Mouse (Mus musculus) urinary bladder, adult 2 months (tissue): ENCODE results near the gene Cpa5. TPM values are rescaled to one million over a fixed set of nuclear protein-coding genes. Genes with fewer than 3 reads are reported as not detected.

ENCODE experiments used
- DNase-seq: peaks from one replicate; pipeline ENCODE4 v3.0.0; 2022; ENCODE audit warnings: low spot score
- polyA plus RNA-seq: library from polyadenylated mRNA; depleted of rRNA; stranded (reverse); fragments of >200 nt; gene quantifications from 2 replicates; pipeline ENCODE4 v1.2.3, GENCODE M21; 2012; rRNA removed

Cpa5 gene
- 0.03 TPM in 1 of 2 replicates, not detected in the other for polyA plus RNA-seq

DNA sequence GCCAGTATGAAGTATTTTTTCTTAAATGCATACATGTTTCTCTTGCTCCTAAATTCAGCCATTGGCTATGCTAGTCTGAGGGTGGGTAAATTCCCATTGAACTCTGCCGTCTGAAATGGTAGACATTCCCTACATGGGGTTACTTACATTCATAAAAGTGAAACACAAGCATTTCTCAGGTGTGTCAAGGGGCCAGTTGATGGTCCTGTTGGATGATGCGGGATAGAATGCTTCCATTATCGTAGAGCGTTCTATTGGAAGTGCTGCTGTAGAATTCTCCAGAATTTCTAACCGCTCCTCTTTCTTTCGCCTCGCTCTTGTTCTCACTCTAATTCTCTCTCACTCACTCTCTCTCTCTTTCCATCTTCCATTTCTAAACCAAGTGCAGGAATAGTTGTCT is at the start of gene Cpa5:
Cpa5 (plus strand) TSS at position 301 of the 400 bp plus-strand sequence.
- DNase-seq = no peak

DNA sequence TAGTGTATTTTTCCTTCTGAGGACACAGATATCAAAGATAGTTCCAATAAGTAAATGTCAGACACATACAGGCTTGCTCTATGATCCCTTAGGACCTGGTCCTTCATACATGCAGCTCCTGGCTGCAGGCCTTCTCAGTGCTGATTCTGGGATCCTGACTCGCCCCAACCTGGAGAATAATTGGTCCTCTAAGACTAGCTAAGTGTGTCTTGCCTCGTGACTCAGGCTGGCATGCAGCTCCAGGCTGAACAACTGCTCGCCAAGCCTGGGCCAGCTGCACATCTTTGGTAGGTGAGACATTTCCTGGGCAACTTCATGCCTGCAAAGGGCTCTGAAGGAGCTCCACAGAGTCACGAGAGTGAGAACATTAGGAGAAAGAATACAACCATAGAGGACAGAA is 48.7 kb upstream of the Cpa5 start:
- DNase-seq = no peak

DNA sequence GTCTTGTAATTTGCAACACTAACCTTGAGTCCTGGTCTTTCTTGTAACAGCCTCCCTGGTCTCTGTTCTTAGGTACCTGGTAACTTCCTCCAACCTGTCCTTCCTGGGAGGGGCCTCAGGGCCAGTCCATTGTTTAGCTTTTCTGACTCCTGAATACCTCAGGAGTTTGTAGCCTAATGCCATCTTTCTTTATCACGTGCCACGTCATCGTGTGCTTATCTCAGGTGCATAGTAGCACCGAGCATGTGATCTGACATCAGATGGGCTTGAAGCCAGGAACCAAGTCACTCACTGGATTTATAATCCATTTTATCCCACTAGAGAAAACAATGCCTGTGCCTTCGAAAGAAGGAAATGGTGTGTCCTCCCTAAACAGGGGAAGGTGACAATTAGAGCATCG is 47.2 kb upstream of the Cpa5 start:
- no peak for DNase-seq

DNA sequence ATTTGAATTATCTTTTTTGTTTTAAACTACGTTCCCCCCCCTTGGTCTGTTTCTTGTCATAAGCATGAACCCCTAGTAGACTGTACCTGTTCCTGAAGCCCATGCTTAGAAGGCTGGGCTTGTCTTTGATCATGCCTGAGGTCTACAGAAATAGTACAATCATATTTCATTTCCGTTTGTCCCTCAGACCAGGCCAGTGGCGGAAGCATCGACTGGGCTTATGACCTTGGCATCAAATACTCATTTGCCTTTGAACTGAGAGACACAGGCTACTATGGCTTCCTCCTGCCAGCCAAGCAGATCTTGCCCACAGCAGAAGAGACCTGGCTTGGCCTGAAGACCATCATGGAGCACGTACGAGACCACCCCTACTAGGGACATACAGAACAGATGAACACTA is 46.8 kb upstream of the Cpa5 start:
- DNase-seq = no peak

DNA sequence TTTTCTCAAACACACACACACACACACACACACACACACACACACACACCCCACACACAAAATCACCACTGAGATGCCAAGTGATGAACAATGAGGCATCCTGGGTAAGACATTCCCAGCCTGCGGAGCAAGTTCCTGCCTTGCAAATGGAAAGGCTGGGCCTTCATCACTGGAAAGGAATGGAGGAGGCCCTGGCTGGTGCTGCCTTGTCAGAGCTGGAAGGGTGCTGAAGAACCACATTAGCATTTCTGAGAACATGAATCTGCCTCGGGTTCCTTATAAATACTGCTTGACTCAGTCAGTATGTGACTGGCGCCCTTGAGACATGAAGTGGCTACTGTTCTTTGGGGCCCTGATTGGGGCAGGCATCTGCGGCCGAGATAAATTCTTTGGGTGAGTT is 42.7 kb upstream of the Cpa5 start, which contains the start of gene Cpa4:
Cpa4 (plus strand) TSS at position 301 of the 400 bp plus-strand sequence.
- no peak for DNase-seq

DNA sequence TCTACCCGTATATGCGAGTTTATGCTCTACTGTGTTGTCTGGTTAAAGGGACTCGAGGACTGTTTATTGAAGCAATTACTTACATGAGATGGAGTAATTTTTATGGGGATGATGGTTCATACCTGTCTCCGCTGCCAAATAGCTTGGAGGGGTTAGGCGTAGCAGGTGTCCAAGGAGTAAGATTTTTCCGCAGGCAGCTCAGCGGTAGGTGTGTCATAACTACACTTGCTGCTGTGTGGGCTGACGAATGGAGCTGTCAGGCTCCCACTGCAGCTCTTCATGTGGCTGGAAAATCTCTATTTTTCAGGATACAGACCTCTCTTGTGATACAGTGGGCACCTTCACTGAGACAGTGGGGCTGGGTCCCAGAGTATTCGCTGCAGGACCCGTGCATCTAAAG is 41.5 kb upstream of the Cpa5 start:
- DNase-seq = no peak

DNA sequence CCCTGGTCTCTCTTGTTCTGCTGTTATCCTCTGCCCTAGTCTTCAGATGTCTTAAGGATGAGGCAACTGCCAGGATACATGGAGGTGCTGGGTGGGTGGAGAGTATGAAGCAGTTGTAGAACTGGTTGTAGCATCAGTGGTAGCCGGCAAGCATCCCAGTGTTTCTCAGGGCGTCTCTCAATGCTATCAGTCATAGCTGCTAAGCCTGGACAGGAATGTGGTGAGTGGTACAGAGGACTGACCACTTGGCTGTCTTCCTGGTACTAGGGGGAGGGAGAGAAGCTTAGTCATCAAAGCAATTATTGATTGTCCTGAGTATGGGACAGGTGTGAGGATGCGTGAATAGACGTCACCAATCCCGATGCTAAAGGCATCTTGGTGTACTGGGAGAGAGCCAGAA is 40.8 kb upstream of the Cpa5 start:
- DNase-seq = no peak

DNA sequence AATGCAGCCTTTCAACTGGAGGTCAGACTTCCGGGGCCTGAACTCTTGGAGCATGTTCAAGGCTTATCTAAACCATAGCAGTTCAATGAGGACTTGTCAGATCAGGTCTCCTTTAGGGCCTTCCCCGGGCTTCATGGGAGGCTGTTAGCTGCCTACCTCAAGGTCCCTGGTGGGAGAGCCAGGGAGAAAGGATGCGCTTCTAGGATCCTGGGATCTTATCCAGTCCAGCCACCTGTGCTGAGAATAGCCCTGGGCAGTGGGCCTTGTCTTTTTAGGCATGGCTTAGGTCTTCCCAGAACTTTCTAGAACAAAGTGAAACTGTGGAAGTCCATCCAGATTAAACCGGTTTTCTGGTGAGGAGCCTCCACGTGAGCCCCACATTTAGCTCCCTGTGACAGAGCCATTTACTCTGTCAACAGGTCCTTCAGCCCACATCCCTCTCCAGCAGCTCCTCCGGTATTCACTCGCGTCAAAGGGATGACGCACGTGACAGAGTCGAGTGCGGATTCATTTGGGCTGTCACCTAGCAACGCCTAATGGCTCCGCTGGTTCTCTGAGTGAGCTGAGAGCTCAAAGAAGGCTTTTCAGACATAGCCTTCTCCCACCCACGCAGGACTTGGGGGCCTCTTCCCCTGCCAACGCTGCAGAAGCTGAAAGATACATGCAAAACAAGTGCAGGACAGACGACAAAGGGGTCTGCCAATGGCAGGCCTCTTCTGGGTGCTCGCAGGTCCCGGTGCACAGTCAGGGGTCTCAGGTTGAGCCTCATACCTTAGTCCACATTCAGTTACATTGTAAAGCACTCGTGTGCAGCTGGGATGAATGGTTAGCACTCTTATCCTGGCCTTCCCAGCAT is 38.1 kb upstream of the Cpa5 start:
- no peak for DNase-seq

DNA sequence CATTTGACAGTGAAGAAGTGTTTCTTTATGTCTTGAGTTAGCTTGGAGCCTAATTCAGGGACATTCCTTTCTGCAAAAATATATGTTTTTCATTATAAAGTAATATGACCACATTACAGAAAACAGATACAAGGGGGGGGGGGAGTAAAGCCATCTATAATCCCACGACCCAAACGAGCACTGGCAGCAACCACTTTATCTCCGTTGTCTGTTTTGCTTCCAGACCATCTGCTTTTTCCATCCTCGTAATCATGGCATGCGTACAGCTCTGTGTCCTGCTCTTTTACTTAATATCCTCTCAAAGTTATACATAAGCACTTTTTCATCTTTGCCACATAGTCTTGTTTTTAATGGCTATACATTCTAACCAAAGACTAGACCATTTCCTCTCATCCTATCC is 37.4 kb upstream of the Cpa5 start:
- DNase-seq = no peak

DNA sequence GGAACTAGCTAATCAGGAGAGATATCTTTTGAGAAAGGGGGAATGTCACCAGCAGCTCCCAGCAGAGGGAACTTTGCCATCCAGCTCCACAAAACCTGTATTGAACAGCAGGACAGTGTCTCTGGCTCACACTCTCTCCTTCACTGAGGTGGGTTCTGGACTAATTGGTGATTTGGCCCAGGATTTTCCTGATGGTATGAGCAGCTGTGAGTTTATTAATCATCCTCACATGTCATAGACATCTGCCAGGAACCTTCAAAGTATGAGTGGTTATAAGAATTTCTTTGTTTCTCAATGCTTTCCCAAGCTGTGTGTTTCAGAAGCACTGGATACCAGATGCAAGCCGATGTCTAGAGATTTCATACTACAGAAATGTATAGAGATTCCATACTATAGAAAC is 35.9 kb upstream of the Cpa5 start:
- DNase-seq = no peak

DNA sequence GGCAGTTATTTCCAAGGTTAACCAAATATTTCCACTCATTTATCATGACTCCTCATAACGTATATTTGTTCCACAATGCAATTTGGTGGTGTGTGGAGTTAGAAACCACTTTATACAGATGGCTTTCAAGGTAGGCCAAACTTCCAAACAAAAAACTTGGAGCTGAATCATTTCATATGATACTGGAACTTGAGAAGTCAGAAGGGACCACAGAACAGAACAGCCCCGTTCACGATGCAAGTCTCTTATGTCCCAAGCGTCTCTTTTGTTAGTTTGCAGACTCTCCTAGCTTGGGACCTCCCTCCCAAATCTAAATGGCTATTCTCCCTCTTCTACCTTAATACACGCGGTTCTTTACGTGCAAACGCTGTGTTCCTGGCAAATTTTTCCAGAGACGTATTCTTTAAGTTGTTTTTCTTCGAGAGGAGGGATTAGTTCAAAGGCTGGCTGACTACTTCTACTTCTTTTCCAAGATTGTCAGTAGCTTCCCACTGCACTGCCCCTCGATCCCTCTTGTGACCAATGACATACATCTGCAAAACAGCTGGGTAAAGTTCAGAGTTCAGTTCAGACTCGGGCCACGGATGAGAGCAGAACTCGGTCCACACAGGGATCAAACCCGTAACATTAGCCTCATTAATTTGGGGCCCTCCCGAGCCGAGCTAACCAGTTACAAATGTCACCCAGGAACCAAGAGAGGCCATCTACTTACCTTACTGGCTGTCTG is 34.2 kb upstream of the Cpa5 start:
- no peak for DNase-seq

DNA sequence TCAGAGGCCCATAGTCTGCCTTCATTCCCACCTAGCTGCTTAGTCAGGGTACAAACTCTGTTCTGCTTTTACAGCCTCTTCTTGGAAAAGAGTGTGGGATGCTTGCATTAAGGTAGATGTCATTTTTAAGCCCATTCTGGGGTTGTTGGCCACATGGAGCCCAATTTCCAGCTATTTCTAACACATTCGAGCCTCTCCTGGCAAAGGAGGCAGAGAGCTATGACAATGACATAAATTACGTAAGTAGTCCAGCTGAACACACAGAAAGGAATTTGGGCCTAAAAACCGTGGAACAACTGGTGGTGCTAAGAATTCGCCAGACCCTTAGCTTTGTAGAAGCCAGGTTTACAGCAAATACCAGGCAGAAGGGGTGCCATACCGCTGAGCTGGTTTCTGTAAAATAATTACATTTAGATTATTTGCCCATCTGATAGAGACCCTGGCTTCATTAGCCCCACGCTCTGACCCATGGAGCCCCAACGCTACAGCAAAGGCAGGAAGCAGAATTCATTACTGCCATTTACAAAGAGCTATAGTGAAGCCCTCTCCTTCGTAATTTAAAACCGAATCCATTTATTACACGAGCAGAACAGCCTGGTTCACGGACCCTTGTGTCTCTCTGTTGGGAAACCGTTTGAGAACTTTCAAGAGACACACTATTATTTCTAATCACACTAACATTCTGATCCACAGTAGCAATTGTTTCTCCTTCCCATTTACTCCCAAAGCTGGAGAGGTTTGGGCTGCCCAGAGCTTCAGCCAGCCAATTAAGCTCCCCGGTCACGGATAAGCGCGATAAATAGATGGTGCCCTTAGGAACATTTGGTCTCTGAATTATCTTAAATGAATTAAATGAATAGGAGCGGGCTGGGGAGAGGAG is 30.6 kb upstream of the Cpa5 start:
- no peak for DNase-seq

DNA sequence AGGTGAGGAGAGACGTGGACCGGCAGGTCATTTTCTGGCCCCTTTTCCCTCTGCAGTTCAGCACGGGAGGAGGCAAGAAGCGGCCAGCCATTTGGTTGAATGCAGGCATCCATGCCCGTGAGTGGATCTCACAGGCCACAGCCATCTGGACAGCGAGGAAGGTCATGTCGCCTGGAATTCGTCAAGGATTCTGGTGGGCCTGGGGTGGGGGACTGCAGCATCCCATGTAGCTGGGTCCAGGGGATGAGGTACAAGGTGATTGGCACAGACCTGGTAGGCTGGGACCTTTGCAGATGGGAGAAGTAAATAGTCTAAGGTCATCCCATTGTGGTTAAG is 30.0 kb upstream of the Cpa5 start:
- no peak for DNase-seq

DNA sequence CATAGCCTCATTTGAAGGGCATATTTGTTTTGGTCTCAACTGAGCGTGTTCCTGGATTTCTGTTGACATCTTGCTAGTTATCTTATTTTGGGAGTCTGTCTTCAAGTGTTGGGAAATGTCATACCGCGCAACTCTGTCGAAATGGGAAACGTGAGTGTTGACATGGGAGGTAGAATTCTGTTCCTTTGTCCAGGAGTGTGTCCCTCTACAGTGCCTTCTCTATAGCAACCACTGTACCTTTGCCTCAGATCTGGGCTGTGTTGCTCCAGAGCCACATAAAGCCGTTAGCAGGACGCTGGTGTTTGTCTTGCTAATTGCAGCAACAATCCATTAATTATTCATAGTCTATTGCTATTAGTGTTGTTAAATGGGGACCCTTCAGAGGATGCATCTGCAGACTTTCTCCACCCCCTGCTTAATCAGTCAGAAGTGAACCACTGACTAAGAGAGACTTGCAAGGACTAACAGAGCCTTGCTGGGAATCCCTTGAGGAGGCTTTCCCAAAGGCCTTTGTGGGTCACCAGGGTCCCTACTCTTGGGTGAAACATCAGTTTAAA is 23.8 kb upstream of the Cpa5 start:
- DNase-seq = no peak

DNA sequence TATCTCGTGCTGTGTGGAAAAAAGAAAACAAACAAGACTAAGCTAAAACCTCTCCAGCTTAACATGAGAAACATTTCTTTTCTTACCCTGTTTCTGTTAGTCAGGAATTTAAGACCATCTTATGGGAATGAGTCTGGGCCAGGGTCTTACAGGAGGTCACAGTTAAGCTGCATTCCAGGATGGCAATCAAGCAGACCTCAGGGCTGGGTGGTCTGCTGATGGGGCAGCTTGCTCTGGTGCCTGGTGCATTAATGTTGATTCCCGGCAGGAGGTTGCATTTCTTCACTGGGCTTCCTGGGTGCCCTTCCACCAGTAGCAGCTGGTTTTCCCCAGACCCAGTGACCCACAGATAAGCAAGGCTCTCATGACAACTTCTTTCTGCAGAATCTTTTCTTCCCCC is 21.0 kb upstream of the Cpa5 start:
- DNase-seq = no peak

DNA sequence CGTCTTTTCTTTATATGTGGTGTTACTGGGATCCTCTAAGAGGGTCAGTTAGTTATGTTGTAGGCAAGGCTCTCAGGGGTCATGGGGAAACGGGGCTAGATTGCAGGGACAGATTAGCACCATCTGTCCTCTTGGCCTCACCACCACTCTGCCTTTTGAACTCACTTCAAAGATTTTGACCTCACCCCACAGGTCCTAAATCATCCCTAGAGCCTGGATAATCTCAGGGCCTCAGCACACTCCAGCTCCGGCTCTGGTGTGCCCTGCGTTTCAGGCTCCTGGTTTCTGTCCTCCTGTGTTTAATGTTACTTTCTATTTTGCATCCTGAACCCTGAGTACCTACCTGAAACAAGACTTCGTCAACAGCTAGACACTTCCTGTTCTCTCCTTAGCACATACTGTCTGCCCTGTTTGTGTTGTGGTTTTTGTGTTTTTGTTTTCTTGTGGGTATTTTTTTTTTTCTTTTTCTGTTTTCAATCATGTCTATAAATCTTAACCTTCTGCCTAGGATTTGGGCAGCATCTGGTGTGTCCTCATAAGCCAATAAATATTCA is 18.9 kb upstream of the Cpa5 start:
- DNase-seq = no peak

DNA sequence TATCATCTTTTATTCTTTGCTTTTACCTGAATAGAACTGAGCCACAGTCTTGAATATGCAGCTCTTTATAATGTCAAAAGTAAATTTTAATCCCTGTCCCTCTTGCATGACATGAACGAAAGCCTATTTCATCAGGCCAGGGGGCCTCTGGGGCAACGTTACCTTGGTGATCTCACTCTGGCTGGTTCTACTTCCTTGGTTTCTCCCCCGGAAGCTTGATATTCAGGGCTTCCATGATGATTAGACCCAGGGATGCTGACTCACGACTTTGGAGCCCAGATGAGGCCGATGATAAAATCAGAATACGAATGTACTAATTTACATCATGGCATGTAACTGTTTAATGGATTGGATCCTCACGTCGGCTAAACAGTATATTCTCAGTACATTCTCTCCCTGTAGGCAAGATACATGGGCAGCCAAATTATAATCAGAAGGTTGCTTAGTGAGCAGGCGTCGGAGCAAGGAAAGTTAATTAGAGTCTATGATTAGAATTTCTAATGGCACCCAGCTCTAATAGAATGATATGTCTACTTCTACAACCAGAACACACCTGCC is 18.3 kb upstream of the Cpa5 start:
- no peak for DNase-seq

DNA sequence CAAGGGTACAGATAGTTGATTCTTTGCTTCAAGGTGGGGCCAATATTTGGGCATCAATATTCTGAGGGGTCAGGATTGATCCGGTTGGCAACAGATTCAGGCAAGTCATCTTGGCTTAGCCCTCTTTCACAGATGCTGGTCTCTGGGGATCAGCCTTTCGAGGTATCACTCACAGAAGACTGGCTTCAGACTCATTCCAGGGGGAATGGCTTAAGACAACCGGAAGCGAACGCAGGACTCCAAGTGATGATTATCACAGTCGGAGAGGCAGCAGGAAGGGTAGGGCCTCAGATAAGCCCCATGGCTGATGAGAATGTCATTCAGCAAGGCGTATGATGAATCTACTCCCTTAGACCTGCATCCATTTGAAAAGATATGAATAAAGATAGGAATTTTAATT is 16.4 kb upstream of the Cpa5 start:
- no peak for DNase-seq

DNA sequence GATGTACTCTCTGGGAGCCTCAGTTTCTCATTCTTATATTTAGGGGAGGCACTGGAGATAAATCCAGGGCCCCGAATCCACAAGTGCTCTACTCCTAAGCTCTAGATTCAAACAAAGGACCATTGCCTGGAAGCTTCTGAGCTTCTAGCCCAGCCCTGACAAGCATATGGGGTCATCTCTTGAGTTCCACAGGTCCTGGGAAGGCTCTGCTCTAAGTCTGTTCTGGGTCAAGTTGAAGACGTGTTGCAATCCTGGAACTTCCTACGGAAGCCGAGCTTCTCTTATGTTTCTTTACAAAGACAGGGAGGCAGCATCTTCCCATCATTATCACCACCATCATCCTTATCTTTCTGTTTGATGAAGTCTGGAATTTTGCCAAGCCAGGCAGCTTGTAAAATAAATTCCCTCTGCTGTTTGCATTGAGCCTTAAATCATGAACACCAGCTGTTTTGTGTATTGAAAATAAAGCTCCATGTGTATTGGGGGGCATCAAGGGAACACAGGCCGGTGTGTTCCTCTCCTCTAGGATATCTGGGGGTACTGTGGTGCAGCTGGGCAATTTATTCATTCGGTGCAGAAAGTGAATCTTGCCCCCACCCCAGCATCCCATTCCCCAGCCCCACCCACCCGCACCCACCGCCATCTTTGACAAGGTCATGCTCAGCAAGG is 14.4 kb upstream of the Cpa5 start:
- no peak for DNase-seq

DNA sequence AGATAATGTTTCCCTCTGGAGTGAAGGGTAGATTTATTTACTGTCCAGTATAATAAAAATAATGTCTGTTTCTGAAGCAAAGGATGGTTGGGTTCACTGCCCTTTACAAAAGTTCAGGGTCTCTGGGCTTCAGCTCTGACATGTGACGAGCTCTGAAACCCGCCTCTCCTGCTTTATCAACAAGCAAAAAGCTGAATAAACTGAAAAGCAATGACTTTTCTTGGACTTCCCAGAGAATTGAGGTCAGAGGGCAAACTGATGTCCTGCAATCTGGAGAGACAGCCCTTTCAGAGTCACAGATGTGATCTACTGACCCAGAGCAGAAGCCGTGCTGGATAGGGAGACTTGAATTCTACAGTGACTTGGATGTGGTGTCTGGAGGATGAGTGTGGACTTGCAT is 10.8 kb upstream of the Cpa5 start:
- no peak for DNase-seq

DNA sequence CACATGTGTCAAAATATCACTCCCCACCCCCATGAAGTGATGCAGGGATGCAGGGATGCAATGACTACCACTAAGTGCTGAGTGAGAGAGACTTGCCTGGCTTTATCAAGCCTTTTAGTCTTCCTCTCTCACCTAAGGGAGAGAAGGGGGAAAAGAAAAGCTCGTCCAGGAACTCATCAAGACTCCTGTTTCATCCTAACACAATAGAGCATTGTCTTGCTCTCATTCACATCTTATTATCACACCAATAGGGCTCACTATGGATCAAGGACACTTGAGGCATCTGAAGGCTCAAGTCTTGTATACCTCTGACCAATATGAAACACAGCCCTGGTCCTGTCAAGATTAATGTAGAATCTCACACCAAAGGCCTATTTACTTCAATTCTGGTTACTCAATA is 9.8 kb upstream of the Cpa5 start:
- DNase-seq = no peak
